Mouse (Mus musculus): ENCODE measurements around the gene Wfs1.

- TF ChIP-seq POLR2A (IDR thresholded peaks at IDR 0.05; ENCODE audit: low read depth, low read length), result no peak
- TF ChIP-seq CTCF (conservative IDR thresholded peaks at IDR 0.05; ENCODE audit: insufficient read depth, insufficient read length, low read depth, low read length), result no peak
These were observed 43.3 kb downstream of the Wfs1 start for GRCm38 (mm10) chr5:36945713-36946112.

Data from kidney, adult 2 months (tissue).